Mouse (Mus musculus): ENCODE results near the gene Gtf3c1.

GRCm38 (mm10) chr7:125702791-125703190 is 4.8 kb downstream of the Gtf3c1 start:
- TF ChIP-seq CTCF (IDR thresholded peaks at IDR 0.05; ENCODE audit: low read depth) (no peak), EP300 (IDR thresholded peaks at IDR 0.05; ENCODE audit: low read depth) (no peak)
